Mouse (Mus musculus): ENCODE measurements around the gene Tgfb1.
A peak's percentile ranks its signal among the peaks of the same experiment; 100 is the strongest.

Gene Tgfb1

GRCm38 (mm10) chr7:25738277-25738676 lies 51.5 kb downstream of the Tgfb1 start:
- DNase-seq = no peak

DNA sequence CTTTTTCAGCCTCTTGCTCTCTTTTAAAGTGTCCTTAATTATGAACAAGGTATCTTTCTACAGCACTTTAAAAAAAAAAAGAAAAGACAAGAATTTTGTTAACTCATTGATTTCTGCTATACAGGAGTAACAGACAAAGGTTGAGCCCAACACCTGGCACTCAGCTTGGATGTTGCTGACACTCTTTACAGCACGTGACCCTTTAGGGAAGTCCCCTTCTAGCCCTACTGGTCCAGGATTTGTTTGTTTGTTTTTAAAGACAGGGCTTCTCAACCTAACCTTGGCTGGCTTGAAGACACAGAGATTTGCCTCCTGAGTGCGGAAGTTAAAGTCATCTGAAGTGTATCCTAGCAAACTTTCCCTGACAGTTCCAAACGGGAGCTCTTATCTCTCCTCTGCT lies 60.0 kb downstream of the Tgfb1 start:
- DNase-seq = no peak

GRCm38 (mm10) chr7:25753076-25753475 lies 66.3 kb downstream of the Tgfb1 start:
- DNase-seq = no peak

GRCm38 (mm10) chr7:25753643-25754438 lies 67.0 kb downstream of the Tgfb1 start:
- peak in 1 of 2 experiments; percentile 71 for DNase-seq

DNA sequence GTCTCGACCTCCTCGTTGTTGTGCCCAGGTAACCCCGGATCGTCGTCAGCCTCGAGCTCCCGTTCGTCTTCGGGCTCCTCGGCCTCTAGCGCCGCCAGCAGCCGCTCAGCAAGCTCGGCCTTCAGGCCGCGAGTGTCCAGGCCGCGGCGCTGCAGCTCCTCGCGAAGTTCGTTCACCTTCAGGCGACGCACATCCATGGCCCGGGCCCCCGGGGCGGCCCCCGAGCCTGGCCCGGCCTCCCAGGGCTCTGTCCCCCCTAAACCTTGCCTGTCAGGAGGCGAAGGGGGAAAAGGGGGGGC lies 67.6 kb downstream of the Tgfb1 start:
- no peak for DNase-seq
